Mouse (Mus musculus) liver, adult 2 months (tissue): ENCODE measurements around the gene Fam102a. TPM values are rescaled to one million over a fixed set of nuclear protein-coding genes. Genes with fewer than 3 reads are reported as not detected.
A peak's percentile ranks its signal among the peaks of the same experiment; 100 is the strongest.

Experiments
- DNase-seq: peaks from one replicate; pipeline ENCODE4 v3.0.0-alpha.2; 2011; ENCODE audit warnings: low read depth, low spot score; ENCODE audit errors: extremely low read depth
- H3K27ac ChIP-seq: fragments of 200-500 bp; replicated peaks from 2 replicates; pipeline ENCODE4 v1.5.1; 2012; ENCODE audit warnings: low read depth, mild to moderate bottlenecking, control low read depth, inconsistent platforms, low read length; ENCODE audit not compliant: insufficient read depth
- H3K27me3 ChIP-seq: fragments of 200-500 bp; 2 replicates; pipeline ENCODE4 v1.6.1; 2012; ENCODE audit warnings: mild to moderate bottlenecking, moderate library complexity, low read length, inconsistent platforms; ENCODE audit not compliant: control insufficient read depth, insufficient read depth
- H3K36me3 ChIP-seq: fragments of 200-500 bp; 2 replicates; pipeline ENCODE4 v1.6.1; 2012; ENCODE audit warnings: low read length, inconsistent platforms; ENCODE audit not compliant: control insufficient read depth, insufficient read depth
- H3K4me1 ChIP-seq: fragments of 200-500 bp; 2 replicates; pipeline ENCODE4 v1.6.1; 2011; ENCODE audit warnings: low read length; ENCODE audit not compliant: control insufficient read depth, insufficient read depth
- H3K4me3 ChIP-seq: fragments of 200-500 bp; 2 replicates; pipeline ENCODE4 v1.5.1; 2011; ENCODE audit warnings: low read depth, mild to moderate bottlenecking, control low read depth, low read length, moderate library complexity; ENCODE audit not compliant: insufficient read depth
- H3K79me2 ChIP-seq: fragments of 200-500 bp; 2 replicates; pipeline ENCODE4 v1.6.1; 2012; ENCODE audit warnings: inconsistent platforms, mild to moderate bottlenecking, low read length, moderate library complexity; ENCODE audit not compliant: control insufficient read depth, insufficient read depth
- H3K9ac ChIP-seq: fragments of 200-500 bp; 2 replicates; pipeline ENCODE4 v1.6.1; 2012; ENCODE audit warnings: low read depth, mild to moderate bottlenecking, control low read depth, inconsistent platforms, low read length
- CTCF ChIP-seq: fragments of 200-500 bp; IDR thresholded peaks from 2 replicates; pipeline ENCODE4 v1.5.1; 2011; ENCODE audit warnings: low read depth, low read length, control low read depth
- POLR2A ChIP-seq: fragments of 200-500 bp; IDR thresholded peaks from 2 replicates; pipeline ENCODE4 v1.6.1; 2011; ENCODE audit warnings: low read length, control low read depth; ENCODE audit not compliant: insufficient read depth; ENCODE audit errors: extremely low read depth
- WGBS: fragments of 180-500 bp; shearing (Covaris S2); methylation state at CpG from one replicate; pipeline ENCODE4 v1.1.7; 2018; 5-methylcytosine and 5-hydroxymethylcytosine counted together
- polyA plus RNA-seq: library from polyadenylated mRNA; depleted of rRNA; stranded (reverse); fragments of >200 nt; gene quantifications from 2 replicates; pipeline ENCODE4 v1.2.3, GENCODE M21; 2012
- total RNA-seq: library from RNA; depleted of rRNA; stranded (reverse); fragments of >200 nt; gene quantifications from 2 replicates; pipeline ENCODE4 v1.2.3, GENCODE M21; 2014

The Fam102a gene
- total and polyA plus RNA-seq, 2 experiments = 7.0 to 11.0 TPM

GRCm38 (mm10) chr2:32606161-32607142, 71.3 kb downstream of the Fam102a start:
- Histone ChIP-seq H3K27ac (no peak overlapping the region), H3K79me2 (no peaks in the 10 kb centered on the region; the same call in 1 of the 2 replicates), H3K36me3 (no peaks in the 10 kb centered on the region), H3K4me1 (peaks cover 16% of the 10 kb centered on the region), H3K4me3 (peak overlapping the region; percentile 79), H3K27me3 (no peaks in the 10 kb centered on the region), H3K9ac (peak overlapping the region; percentile 85)
- peak; percentile 58 for TF ChIP-seq CTCF
- 0 out of 2 replicates have a peak, but pooled peaks have one; percentile 8 for TF ChIP-seq POLR2A
- 14% methylated on average over 54 of the region's 55 CpGs for WGBS
- DNase-seq = peak; percentile 49

- Histone ChIP-seq H3K4me1 (peaks cover 16% of the 10 kb centered on the region), H3K27ac (peak overlapping the region; percentile 26), H3K9ac (peak overlapping the region; percentile 85), H3K36me3 (no peaks in the 10 kb centered on the region), H3K27me3 (no peaks in the 10 kb centered on the region), H3K4me3 (peak overlapping the region; percentile 79), H3K79me2 (no peaks in the 10 kb centered on the region; the same call in 1 of the 2 replicates)
- TF ChIP-seq CTCF = no peak
- WGBS = 4% methylated on average over 34 of the region's 34 CpGs
- peak; percentile 64 for DNase-seq
These were observed 72.3 kb downstream of the Fam102a start for GRCm38 (mm10) chr2:32607262-32607947.

- Histone ChIP-seq H3K27me3 (no peaks in the 10 kb centered on the region), H3K79me2 (no peaks in the 10 kb centered on the region; the same call in 1 of the 2 replicates), H3K4me3 (peak overlapping the region; percentile 37), H3K4me1 (peaks cover 16% of the 10 kb centered on the region), H3K9ac (peak overlapping the region; percentile 63), H3K36me3 (no peaks in the 10 kb centered on the region), H3K27ac (peak overlapping the region; percentile 88)
- DNase-seq = peak; percentile 88
- TF ChIP-seq CTCF (no peak), POLR2A (0 out of 2 replicates have a peak, but pooled peaks have one; percentile 15)
- WGBS = 2% methylated on average over 25 of the region's 25 CpGs
These were observed 73.1 kb downstream of the Fam102a start for GRCm38 (mm10) chr2:32608141-32608777.

- Histone ChIP-seq H3K9ac (peak overlapping the region; percentile 63), H3K36me3 (no peaks in the 10 kb centered on the region), H3K4me1 (peaks cover 16% of the 10 kb centered on the region), H3K4me3 (peak overlapping the region; percentile 66), H3K27ac (peak overlapping the region; percentile 88), H3K79me2 (no peaks in the 10 kb centered on the region; the same call in 1 of the 2 replicates), H3K27me3 (no peaks in the 10 kb centered on the region)
- no peak for TF ChIP-seq CTCF
- WGBS = 28% methylated on average over 18 of the region's 18 CpGs
- peak; percentile 95 for DNase-seq
These were observed 73.8 kb downstream of the Fam102a start for GRCm38 (mm10) chr2:32608778-32609435.

- H3K27ac ChIP-seq = peak overlapping the region; percentile 57
- H3K27me3 ChIP-seq = no peaks in the 10 kb centered on the region
- 13% methylated on average over 23 of the region's 23 CpGs for WGBS
- H3K4me3 ChIP-seq = peak overlapping the region; percentile 21
- TF ChIP-seq CTCF = no peak
- TF ChIP-seq POLR2A = 0 out of 2 replicates have a peak, but pooled peaks have one; percentile 15
- peak overlapping the region; percentile 48 for H3K9ac ChIP-seq
- H3K36me3 ChIP-seq = peaks cover 5% of the 10 kb centered on the region; the same call in 1 of the 2 replicates
- no peaks in the 10 kb centered on the region; the same call in 1 of the 2 replicates for H3K79me2 ChIP-seq
- DNase-seq = peak; percentile 49
- H3K4me1 ChIP-seq = peaks cover 16% of the 10 kb centered on the region
These were observed 75.6 kb downstream of the Fam102a start for GRCm38 (mm10) chr2:32610610-32611229.
